Mouse (Mus musculus) midbrain, embryonic 15.5 days (tissue): Measurements from ENCODE around the gene Mief1. TPM values are rescaled to one million over a fixed set of nuclear protein-coding genes. Genes with fewer than 3 reads are reported as not detected.

Source experiments
- ATAC-seq: fragments of 200-750 bp; cut with Nextera tagmentation; replicated peaks from 2 replicates; pipeline ENCODE4 v1.8.0; 2017; ENCODE audit warnings: moderate TSS enrichment
- H3K27ac ChIP-seq: fragments of 300-500 bp; sonication (generic); 2 replicates; pipeline ENCODE4 v1.5.1; 2015; ENCODE audit warnings: mild to moderate bottlenecking, inconsistent platforms
- H3K27me3 ChIP-seq: fragments of 300-500 bp; sonication (generic); replicated peaks from 2 replicates; pipeline ENCODE4 v1.6.1; 2015; ENCODE audit warnings: inconsistent platforms
- H3K36me3 ChIP-seq: fragments of 300-500 bp; sonication (generic); replicated peaks from 2 replicates; pipeline ENCODE4 v1.6.1; 2015; ENCODE audit warnings: inconsistent platforms
- H3K4me1 ChIP-seq: fragments of 300-500 bp; sonication (generic); 2 replicates; pipeline ENCODE4 v1.6.1; 2015; ENCODE audit warnings: inconsistent platforms
- H3K4me2 ChIP-seq: fragments of 300-500 bp; sonication (generic); 2 replicates; pipeline ENCODE4 v1.6.1; 2015; ENCODE audit warnings: inconsistent platforms, mild to moderate bottlenecking, moderate library complexity
- H3K4me3 ChIP-seq: fragments of 300-500 bp; sonication (generic); 2 replicates; pipeline ENCODE4 v1.5.1; 2015; ENCODE audit warnings: mild to moderate bottlenecking, inconsistent platforms
- H3K9ac ChIP-seq: fragments of 300-500 bp; sonication (generic); 2 replicates; pipeline ENCODE4 v1.6.1; 2015; ENCODE audit warnings: mild to moderate bottlenecking, inconsistent platforms
- H3K9me3 ChIP-seq: fragments of 300-500 bp; sonication (generic); 2 replicates; pipeline ENCODE4 v1.6.1; 2016; ENCODE audit warnings: inconsistent platforms
- WGBS: fragments of 180-500 bp; shearing (Covaris S2); methylation state at CpG from one replicate; pipeline ENCODE4 v1.1.7; 2015; ENCODE audit warnings: mixed read lengths; 5-methylcytosine and 5-hydroxymethylcytosine counted together
- polyA plus RNA-seq: library from polyadenylated mRNA; unstranded; fragments of >200 nt; fragmentation: Nextera tagmentation; extraction: Ambion mirVana; gene quantifications from 2 replicates; pipeline ENCODE4 v1.2.1, GENCODE M21; 2015

The Mief1 gene
- polyA plus RNA-seq, 1 experiment from 2014 or later = 39.3 TPM

DNA sequence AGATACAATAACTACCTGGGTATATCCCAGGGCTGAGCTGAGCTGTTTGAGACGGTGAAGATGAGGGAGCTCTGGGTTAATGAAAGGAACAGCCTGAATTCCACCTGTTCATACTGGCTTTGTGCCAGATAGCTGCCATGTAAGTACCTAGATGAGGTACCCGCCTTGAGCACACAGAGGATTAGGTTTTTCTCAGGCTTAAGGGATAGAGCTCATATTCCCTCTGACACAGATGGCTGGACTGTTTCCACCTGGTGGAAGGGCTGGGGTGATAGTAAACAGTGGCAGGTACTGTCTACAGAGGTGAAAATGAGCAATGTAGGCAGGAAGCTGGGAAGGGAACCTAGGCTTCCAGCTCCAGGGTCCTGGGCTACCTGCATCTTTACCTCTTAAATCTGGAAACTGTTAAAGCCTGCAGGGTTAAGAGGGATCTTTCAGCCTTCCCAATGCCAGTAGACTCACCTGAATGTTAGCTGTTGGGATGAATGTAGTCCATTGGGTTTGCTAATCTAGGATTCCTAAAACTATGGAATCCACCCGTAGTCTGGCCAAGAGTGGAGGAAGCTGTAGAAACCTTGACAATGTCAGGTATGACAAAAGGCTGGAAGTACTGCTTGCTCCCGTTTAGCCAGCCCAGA is 23.9 kb downstream of the Mief1 start:
- peak overlapping the region; percentile 100 for H3K27ac ChIP-seq
- peaks cover 27% of the 10 kb centered on the region for H3K36me3 ChIP-seq
- H3K9me3 ChIP-seq = no peaks in the 10 kb centered on the region
- H3K27me3 ChIP-seq = no peaks in the 10 kb centered on the region
- H3K9ac ChIP-seq = peak overlapping the region; percentile 96; the same call in 1 of the 2 replicates
- no peak for ATAC-seq
- WGBS = 24% methylated on average over 4 of the region's 4 CpGs
- H3K4me2 ChIP-seq = peak overlapping the region; percentile 94
- peak overlapping the region; percentile 80 for H3K4me3 ChIP-seq
- peaks cover 55% of the 10 kb centered on the region for H3K4me1 ChIP-seq

DNA sequence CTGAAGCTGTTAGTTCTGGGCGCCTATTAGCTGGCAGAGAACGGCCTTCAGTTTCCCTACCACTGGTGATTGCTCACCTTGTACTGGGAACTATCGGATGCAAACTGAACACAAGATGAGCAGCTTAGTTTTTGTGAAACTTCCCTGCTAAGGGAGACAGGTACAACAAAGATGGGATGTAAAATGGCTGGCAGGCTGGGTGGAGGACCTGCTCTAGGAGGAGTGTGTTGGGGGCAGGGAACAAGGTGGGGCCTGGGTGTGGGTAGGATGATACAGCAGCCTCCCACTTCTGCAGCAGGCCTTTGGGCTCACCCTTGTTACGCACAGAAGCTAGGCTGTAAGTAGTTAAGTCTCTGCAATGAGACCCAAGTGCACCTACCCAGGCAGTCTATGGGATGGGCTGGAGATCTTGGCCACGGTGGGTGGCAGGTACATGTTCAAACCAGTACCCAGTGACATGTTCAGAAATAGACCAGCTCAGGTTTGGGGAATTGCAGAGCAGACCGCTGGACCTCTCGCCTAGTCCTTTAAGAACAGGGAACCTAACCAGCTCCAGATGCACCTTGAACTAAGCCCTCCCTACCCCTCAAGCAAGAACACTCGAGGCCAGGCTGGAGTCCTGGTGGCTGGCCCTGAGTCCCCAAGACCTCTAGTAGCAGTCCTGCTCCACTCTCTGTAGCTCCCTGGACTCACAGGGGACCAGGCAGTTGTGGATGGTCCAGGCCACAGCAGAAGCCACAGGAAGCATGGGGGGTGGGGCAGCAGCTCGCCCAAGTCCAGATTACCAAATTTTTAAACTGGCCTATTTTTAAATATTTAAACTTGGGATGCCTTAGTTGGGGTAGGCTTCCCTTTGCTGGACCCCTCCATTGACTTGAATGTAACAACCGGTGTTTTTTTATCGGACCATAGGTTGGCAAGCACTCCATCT is 24.7 kb downstream of the Mief1 start:
- Histone ChIP-seq H3K4me3 (no peak overlapping the region), H3K27me3 (no peaks in the 10 kb centered on the region), H3K4me1 (peaks cover 62% of the 10 kb centered on the region), H3K36me3 (peaks cover 27% of the 10 kb centered on the region), H3K4me2 (0 out of 2 replicates have a peak overlapping the region, but pooled peaks have one; percentile 6), H3K9me3 (no peaks in the 10 kb centered on the region), H3K9ac (no peak overlapping the region), H3K27ac (peak overlapping the region; percentile 100)
- WGBS = 67% methylated on average over 11 of the region's 11 CpGs
- no peak for ATAC-seq

DNA sequence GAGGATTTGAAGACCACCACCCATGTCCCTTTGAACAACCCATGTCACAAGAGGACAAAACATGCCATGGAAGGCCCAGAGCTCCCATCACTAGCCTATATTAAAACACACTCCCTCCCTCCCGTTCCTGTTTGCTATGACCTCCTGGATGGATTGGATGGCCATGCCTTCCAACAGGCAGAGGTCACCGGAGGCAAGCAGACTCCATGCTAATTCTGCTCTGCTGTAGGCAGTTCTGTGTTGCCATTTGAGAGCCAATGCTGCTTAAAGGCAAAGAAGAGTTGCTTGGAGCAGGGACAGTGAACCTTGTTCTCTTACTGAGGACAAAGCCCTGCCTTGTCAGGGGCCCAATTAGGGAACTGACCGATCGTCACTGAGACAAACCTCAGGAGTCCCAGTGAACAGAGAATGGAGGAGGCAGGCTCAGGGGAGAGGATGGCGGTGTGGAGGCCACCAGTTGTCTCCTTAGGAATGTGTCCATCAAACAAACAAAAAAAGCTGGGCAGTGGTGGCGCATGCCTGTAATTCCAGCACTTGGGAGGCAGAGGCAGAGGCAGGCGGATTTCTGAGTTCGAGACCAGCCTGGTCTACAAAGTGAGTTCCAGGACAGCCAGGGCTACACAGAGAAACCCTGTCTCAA is 25.7 kb downstream of the Mief1 start:
- H3K4me3 ChIP-seq = no peak overlapping the region
- H3K9me3 ChIP-seq = no peaks in the 10 kb centered on the region
- no peak overlapping the region for H3K9ac ChIP-seq
- no peaks in the 10 kb centered on the region for H3K27me3 ChIP-seq
- H3K4me1 ChIP-seq = peaks cover 57% of the 10 kb centered on the region
- ATAC-seq = no peak
- H3K4me2 ChIP-seq = no peak overlapping the region
- peaks cover 27% of the 10 kb centered on the region for H3K36me3 ChIP-seq
- H3K27ac ChIP-seq = no peak overlapping the region
- 77% methylated on average over 8 of the region's 8 CpGs for WGBS

DNA sequence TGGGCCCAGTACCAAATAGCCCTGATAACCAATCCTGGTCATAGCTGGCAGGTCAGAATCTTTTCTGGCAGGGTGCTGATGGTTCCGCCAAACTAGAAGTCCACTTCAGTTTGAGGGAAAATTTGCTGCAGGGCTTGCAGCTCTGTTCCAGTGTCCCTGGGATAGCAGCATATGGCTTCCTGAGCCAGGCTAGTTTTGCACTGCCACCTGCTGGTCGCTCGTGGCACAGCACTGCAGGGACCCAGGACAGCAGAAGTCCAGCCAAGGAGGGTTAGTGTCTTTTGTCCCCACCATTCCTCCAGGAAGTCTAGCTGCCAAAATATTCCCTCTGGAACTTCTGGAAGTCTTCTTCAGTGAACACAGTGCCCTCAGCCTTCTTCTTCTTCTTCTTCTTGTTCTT is 26.9 kb downstream of the Mief1 start:
- H3K27me3 ChIP-seq = no peaks in the 10 kb centered on the region
- WGBS = 13% methylated on average over 3 of the region's 3 CpGs
- no peak for ATAC-seq
- 0 out of 2 replicates have a peak overlapping the region, but pooled peaks have one; percentile 36 for H3K27ac ChIP-seq
- peaks cover 27% of the 10 kb centered on the region for H3K36me3 ChIP-seq
- no peak overlapping the region for H3K4me2 ChIP-seq
- no peaks in the 10 kb centered on the region for H3K9me3 ChIP-seq
- H3K4me3 ChIP-seq = no peak overlapping the region
- peaks cover 58% of the 10 kb centered on the region for H3K4me1 ChIP-seq
- no peak overlapping the region for H3K9ac ChIP-seq

DNA sequence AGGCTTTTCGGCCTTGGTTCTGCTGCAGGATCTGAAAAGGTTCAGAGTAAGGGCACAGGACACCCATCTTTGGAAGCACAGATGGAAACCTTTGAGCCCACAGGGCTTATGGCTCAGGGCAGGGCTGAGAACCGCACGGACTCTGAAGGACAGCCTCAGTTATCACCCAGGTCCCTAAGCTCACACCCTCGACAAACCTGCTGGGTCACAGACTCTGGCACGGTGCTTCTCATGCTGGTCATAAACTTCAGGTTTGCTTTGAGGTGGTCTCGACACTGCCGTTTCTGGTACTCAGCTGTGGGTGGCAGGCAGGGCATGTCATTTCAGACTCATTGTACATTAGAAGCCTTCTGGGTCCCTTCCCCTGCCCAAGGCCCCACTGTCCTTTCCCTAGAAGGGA is 27.3 kb downstream of the Mief1 start:
- 88% methylated on average over 7 of the region's 7 CpGs for whole genome bisulfite sequencing
- Histone ChIP-seq H3K9me3 (no peaks in the 10 kb centered on the region), H3K4me1 (peaks cover 58% of the 10 kb centered on the region), H3K9ac (no peak overlapping the region), H3K4me3 (no peak overlapping the region), H3K27ac (0 out of 2 replicates have a peak overlapping the region, but pooled peaks have one; percentile 36), H3K27me3 (no peaks in the 10 kb centered on the region), H3K36me3 (peaks cover 27% of the 10 kb centered on the region), H3K4me2 (no peak overlapping the region)
- no peak for ATAC-seq

DNA sequence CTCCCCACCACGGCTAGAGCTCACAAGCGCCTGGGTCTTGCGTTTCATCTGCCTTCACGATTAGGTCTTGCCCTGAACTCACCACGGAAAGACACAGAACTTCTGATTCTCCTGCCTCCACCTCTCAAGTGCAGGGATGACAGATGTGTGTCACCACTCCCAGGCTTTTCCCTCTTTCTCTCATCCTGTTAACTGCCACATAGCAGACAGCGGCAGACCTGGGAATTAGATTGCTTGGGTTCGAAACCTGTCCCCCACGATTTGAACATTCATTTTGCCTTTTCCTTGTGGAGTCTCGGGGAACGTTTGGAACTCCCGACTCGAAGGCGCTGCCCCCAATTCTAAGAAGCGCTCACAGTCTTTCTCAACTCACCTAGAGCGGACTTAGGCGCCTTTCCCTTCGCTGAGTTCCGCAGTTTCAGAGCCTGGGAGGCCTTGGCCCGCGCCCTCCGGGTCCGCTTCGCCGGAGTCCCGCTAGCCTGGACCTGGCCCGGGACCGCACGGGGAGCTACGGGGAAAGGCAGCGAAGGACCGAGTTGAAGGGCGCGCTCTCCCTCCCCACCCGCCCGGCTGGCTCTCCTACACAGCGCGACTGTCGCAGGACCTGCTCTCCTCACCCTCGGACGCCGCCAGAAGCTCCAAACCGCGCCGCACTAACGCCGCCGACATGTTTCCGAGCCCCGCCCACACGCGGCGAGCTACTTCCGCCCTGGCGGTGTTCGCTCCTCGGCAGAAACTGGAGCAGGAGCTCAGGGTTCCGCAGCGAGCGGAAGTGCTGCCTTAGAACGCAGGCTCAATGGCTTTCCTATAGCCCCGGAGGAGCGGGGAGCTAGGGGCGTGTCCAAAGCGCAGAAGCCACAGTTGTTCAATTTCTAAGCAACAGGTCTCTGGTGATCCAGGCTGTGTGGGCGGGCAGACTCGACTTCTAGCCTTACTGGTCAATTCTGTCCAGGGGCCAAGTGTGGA is 30.1 kb downstream of the Mief1 start, which contains the start of gene Rps19bp1:
Rps19bp1 (minus strand) TSS at position 706 of the 966 bp plus-strand sequence.
- Histone ChIP-seq H3K36me3 (peaks cover 5% of the 10 kb centered on the region; the same call in 1 of the 2 replicates), H3K9me3 (no peaks in the 10 kb centered on the region), H3K9ac (peak within 1 kb of the TSS; percentile 79), H3K27me3 (no peaks in the 10 kb centered on the region), H3K4me2 (peak within 1 kb of the TSS; percentile 84), H3K4me3 (peak within 1 kb of the TSS; percentile 85), H3K27ac (peak within 1 kb of the TSS; percentile 77), H3K4me1 (peaks cover 33% of the 10 kb centered on the region)
- ATAC-seq = peak; percentile 85
- 1% methylated on average over 66 of the region's 66 CpGs for WGBS

DNA sequence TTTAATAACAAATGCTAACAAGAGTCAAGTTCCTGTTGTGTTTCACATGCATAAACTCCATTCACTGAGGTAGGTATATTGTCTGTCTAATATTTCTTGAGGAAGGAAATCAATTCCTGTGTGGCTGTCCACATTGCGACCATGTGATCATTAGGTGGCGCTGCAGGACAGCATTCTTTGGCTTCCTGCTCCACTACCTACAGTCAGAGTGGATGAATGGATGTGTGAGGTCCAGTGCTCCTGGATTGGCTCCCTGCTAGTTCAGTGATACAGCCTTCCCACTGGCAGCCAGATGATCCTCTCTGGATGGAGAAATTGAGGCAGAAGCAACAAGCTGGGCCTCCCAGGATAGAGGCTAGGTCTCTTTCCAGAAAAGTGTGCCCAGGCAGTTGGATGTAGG is 32.5 kb downstream of the Mief1 start:
- 0% methylated on average over 2 of the region's 2 CpGs for WGBS
- H3K9me3 ChIP-seq = no peaks in the 10 kb centered on the region
- no peaks in the 10 kb centered on the region for H3K36me3 ChIP-seq
- no peak overlapping the region for H3K9ac ChIP-seq
- H3K4me2 ChIP-seq = no peak overlapping the region
- no peaks in the 10 kb centered on the region for H3K27me3 ChIP-seq
- H3K4me3 ChIP-seq = no peak overlapping the region
- H3K4me1 ChIP-seq = peaks cover 24% of the 10 kb centered on the region
- ATAC-seq = peak; percentile 61; the same call in 1 of the 2 replicates
- H3K27ac ChIP-seq = no peak overlapping the region

DNA sequence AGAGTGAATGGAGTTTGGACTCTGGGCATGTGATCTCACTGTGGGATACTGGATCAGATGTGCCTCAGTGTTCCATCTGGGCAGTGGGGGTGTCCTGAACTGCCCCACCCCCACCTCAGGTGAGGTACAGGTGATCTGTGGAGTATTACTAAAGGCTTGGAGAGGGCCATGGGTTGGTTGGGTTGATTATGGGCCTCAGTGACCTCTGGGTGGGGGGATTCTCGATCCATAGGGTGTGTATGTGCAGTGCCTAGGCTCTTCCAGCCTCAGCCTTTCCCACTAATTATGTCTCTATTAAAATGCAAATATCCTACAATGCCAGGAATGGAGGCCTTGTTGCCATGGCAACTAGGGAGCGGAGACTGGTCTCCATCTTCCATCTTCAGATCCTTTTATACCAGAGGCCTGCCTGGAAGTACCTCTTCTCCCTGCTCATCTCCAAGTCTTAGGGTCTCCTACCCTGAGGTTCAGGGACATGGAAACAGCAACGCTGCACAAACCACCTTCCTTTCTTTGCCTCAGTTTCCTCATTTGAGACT is 38.1 kb downstream of the Mief1 start:
- Histone ChIP-seq H3K27me3 (no peaks in the 10 kb centered on the region), H3K4me3 (no peak overlapping the region), H3K4me1 (peaks cover 8% of the 10 kb centered on the region; the same call in 1 of the 2 replicates), H3K27ac (no peak overlapping the region), H3K36me3 (no peaks in the 10 kb centered on the region), H3K4me2 (no peak overlapping the region), H3K9ac (no peak overlapping the region), H3K9me3 (no peaks in the 10 kb centered on the region)
- ATAC-seq = no peak
- WGBS = 50% methylated on average over 3 of the region's 3 CpGs

DNA sequence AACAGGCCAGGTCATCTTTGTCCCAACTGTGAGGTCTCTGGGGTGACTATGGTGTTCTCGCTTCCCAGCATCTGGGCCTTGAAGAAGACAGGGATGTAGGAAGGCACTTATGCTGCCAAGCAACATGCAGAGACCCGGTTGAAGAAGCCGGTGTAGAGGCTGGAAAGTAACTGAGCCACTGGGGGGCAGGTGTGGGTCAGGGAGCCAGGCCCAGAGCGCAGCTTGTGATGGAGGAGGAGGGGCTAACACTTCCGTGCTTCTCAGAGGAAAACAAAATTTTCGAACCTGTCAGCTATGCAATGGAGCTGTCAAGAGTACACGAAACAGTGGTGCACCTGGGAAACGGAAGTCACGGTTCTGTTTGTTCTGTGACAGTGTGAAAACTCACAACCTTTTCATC is 43.3 kb downstream of the Mief1 start:
- no peaks in the 10 kb centered on the region for H3K36me3 ChIP-seq
- H3K4me2 ChIP-seq = no peak overlapping the region
- peaks cover 4% of the 10 kb centered on the region; the same call in 1 of the 2 replicates for H3K27me3 ChIP-seq
- 39% methylated on average over 9 of the region's 9 CpGs for WGBS
- no peak overlapping the region for H3K27ac ChIP-seq
- H3K4me3 ChIP-seq = no peak overlapping the region
- no peaks in the 10 kb centered on the region for H3K9me3 ChIP-seq
- no peak for ATAC-seq
- peaks cover 11% of the 10 kb centered on the region; the same call in 1 of the 2 replicates for H3K4me1 ChIP-seq
- H3K9ac ChIP-seq = no peak overlapping the region

DNA sequence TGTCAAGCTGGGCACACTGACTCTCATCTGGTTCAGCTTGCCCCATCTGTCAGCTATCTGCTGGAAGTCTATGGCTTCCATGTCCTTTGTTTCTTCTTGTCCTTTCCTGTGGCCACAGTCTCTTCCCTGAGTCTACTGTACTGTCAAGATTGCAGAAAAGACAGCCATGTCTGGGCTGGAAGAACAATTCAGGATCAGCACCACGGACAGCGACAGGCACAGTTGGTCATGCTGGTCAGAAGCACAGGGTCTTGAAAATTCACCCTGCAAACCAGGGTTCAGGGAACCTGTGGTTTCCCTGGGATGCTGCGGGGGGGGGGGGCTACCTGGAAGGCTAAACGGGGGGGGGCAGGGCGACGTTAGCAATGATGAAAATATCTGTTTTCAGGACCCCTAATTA is 43.8 kb downstream of the Mief1 start:
- H3K9ac ChIP-seq = no peak overlapping the region
- H3K36me3 ChIP-seq = no peaks in the 10 kb centered on the region
- peaks cover 8% of the 10 kb centered on the region; the same call in 1 of the 2 replicates for H3K4me1 ChIP-seq
- no peak for ATAC-seq
- H3K27ac ChIP-seq = no peak overlapping the region
- WGBS = 3% methylated on average over 6 of the region's 6 CpGs
- H3K4me3 ChIP-seq = no peak overlapping the region
- H3K27me3 ChIP-seq = peaks cover 4% of the 10 kb centered on the region; the same call in 1 of the 2 replicates
- no peak overlapping the region for H3K4me2 ChIP-seq
- H3K9me3 ChIP-seq = no peaks in the 10 kb centered on the region
